Mouse (Mus musculus) lung, adult 2 months (tissue): Measurements from ENCODE around the gene Rrp1b.

Source experiments
- CTCF ChIP-seq: fragments of 200-500 bp; IDR thresholded peaks from 2 replicates; pipeline ENCODE4 v1.5.1; 2011; ENCODE audit warnings: mild to moderate bottlenecking, low read length, control low read depth; ENCODE audit not compliant: insufficient read depth
- POLR2A ChIP-seq: fragments of 200-500 bp; IDR thresholded peaks from 2 replicates; pipeline ENCODE4 v1.6.1; 2011; ENCODE audit warnings: low read depth, mild to moderate bottlenecking, control low read depth, low read length, borderline replicate concordance; ENCODE audit errors: extremely low read depth

GRCm38 (mm10) chr17:32024671-32025073 is 11.2 kb upstream of the Rrp1b start:
- TF ChIP-seq CTCF (no peak), POLR2A (no peak)
